Mouse (Mus musculus): ENCODE data around the gene Gcdh.
"Not testable (repeated sequence)": the region's sequence is repeated elsewhere in the genome, so short reads cannot be mapped to it uniquely, and the experiment has no call there.

Gene Gcdh

DNA sequence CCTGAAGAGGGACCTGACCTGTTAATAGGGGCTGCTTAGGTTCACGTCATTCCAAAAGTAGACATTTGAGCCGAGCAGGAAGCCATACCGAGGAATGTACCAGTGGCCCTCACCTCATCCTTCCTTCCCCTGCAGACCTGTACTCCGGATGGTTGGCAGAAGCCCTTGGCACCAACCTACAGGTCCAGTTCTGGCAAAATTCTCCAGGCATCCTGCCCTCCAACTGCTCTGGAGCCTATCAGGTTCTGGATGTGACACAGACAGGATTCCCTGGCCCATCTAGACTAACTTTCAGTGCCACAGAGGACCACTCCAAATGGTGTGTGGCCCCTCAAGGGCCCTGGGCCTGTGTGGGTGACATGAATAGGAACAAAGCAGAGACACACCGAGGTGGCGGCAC lies 16.8 kb upstream of the Gcdh start:
- DNase-seq (ENCODE audit: low spot score) = no peak

DNA sequence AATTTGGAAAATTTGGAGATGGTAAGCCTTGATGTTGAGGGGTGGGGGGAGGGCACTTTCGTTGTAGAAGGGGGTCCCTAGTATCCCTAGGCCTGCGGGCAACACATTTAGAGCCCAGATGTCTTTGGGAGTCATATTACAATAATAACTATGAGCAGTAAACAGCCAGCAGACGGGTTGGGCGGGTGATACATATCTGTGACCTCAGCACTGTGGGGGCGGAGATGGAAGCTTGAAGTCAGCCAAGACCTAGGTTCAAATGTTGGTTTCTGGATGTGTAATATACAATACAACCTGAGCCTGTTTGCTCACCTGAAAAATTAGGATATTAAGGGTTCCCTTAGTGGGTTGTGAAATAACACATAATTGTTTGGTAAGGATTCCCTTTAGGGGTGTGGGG lies 16.2 kb upstream of the Gcdh start:
- DNase-seq (ENCODE audit: low spot score) = no peak

DNA sequence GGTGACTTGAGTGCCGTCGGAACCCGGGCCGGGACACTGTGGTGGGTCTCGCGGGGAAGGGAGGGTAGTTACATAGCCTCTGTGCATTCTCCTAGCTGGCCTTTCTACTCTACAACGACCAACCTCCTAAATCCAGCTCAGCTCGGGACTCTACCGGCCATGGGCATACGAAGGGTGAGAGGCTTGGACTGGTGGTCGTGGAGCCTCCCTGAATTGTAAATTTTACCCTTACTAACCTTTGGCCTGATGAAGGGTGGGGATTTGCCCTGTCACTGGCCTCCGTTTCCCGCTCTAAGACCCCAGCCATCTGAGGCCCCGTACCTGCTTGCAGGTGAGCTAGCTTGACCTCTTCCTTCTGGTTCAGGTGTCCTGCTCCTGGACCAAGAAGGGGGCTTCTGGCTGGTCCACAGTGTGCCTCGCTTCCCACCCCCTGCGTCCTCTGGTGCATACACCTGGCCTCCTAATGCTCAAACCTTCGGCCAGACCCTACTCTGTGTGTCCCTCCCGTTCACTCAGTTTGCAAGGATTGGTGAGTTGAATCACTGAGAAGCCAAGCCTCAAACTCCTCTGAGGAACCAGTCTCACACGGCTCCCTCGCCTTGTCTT lies 15.5 kb upstream of the Gcdh start:
- no peak for DNase-seq (ENCODE audit: low spot score)

DNA sequence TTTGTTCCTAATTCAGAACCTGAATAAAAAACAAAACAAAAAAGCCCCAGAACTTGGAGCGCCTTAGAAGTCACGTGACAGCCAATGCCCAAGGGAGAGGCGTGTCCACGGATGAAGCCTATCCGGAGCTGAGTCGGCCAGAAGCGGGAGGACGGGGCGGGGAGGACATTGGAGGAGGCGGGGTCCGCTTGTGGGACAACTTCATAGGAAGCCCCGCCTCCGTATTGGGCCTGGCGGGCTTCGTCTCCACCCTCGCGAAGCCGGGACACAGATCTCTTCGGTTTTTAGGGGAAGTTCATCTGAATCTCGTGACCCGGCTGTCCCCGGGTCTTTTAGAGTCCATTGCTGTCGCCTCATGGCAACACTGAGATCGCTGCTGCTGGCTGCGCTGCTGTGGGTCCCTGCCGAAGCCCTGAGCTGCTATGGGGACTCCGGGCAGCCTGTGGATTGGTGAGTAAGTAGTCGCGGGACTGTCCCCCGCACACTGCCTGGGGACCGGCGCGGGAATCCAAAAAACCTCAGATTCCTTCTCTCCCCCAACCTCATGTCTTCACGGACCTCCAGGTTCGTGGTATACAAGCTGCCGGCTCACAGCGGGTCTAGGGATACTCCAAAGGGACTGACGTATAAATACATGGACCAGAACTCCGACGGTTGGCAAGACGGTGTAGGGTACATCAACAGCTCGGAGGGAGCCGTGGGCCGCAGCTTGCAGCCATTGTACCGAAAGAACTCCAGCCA lies 14.9 kb upstream of the Gcdh start, which contains the start of gene Dnase2a:
Gene Dnase2a (plus strand): TSS at position 140 of the 741 bp plus-strand sequence.
- peak; percentile 86 for DNase-seq (ENCODE audit: low spot score)

DNA sequence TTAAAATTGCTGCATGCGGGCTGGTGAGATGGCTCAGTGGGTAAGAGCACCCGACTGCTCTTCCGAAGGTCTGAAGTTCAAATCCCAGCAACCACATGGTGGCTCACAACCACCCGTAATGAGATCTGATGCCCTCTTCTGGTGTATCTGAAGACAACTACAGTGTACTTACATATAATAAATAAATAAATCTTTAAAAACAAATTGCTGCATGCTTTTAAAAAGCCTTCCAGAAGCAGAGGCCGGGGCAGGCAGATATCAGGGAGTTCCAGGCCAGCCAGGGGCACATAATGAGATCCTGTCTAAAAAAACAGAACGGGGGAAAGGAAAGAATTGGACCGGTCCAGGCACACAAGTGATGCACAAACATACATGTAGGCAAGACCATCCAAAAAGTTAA lies 14.3 kb upstream of the Gcdh start:
- DNase-seq (ENCODE audit: low spot score) = not testable (repeated sequence)

DNA sequence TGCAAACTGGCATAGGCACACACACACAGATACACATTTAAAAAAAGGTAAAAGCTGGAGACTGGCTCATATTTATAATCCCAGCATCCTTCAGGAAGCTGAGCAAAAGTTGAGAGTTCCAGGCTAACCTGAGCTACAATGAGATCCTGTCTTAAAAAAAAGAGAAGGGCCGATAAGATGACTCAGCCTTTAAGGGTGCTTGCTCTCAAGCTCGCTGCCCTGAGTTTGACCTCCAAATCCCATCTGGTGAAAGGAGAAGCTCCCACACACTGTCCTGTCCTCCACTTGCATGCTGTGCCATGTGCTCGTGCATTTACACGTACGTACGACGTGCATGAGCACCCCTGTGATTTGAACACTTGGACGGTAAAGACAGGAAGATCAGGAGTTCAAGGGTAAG lies 13.8 kb upstream of the Gcdh start:
- no peak for DNase-seq (ENCODE audit: low spot score)

DNA sequence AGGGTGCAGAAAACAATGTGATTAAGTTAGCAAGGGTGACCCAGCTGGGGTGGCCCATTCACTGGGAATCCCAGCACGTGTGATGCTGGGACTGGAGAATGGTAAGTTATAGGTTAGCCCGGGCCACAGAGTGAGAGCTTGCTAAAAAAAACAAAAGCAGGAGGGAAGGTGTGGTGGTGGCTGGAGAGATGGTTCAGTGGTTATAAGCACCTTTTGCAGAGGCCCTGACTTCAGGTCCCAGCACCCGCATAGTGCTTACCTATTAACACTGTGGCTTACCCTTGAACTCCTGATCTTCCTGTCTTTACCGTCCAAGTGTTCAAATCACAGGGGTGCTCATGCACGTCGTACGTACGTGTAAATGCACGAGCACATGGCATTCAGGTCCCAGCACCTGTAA lies 13.3 kb upstream of the Gcdh start:
- DNase-seq (ENCODE audit: low spot score) = no peak

DNA sequence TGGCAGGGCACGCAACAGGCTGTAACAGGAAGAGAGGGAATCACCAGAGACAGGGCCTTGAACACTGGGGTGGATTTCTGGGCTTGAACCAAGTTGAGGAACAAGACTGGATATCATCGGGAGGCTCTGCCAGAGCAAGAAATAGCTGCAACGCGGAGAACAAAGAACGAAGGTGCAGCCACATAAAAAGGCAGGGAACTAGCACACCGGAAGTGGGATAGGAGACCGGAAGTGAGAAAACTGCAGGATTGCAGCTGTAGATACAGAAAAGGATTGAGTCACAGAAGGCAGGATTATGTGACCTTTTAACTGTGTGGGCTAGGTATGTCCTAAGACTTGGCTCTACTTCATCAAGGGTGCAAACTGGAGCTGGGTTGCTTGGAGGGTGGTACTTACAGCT lies 10.6 kb upstream of the Gcdh start:
- DNase-seq (ENCODE audit: low spot score) = no peak

DNA sequence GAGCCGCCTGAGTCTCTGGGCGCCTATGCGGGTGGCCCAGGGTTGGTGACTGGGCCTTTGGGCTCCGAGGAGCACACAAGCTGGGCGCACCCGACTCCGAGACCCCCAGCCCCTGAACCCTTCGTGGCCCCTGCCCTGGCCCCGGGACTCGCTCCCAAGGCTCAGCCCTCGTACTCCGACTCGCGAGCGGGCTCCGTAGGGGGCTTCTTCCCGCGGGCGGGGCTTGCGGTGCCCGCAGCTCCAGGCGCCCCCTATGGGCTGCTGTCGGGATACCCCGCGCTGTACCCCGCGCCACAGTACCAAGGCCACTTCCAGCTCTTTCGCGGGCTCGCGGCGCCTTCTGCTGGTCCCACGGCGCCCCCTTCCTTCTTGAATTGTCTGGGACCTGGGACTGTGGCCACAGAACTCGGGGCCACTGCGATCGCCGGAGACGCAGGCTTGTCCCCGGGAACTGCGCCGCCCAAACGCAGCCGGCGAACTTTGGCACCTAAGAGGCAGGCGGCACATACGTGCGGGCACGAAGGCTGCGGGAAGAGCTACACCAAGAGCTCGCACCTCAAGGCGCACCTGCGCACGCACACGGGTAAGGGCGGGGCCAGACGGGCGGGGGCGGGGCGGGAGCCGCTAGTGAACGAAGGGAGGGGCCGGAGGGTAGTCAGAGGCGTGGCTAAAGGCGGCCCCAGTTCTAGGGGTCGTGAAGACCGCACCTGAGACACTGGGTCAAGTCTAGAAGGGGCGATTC lies 9.4 kb upstream of the Gcdh start:
- DNase-seq (ENCODE audit: low spot score) = peak; percentile 93

DNA sequence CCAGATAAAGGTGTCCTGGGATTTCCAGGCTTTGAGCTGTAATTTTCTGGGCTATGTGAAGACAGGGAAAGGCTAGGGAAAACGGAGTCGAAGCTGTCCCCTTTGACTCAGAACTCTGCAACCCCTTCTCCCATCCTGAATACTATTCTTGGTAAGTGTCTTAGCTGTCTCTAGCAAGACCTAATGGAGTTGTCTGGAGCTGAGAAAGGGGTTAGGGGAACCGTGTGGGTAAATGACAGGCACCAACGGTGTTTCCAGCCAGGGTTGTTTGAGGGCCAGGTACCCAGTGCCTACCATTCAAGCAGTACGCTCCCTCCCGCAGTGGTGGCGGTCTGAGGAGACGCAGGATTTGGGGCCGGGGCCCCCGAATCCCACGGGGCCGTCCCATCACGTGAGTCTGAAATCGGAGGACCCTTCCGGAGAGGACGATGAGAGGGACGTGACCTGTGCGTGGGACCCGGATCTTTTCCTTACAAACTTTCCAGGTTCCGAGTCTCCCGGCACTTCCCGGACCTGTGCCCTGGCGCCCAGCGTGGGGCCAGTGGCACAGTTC lies 8.7 kb upstream of the Gcdh start:
- no peak for DNase-seq (ENCODE audit: low spot score)

DNA sequence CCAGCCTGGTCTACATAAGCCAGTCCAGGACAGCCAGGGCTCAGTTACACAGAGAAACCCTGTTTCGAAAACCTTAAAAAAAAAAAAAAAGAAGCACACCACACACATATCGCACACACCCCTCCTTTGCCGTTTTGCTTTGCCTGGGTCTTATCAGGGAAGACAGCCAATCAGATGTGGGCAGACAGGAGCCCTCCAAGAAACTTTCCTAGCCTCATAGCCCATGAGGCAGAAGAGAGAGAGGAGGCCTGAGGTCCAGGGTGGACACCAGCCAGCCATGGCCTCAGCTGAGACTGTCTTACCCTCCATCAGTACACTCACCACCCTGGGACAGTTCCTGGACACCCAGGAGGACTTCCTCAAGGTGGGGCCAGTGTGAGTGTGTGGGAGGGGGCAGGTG lies 8.0 kb upstream of the Gcdh start, which contains the start of gene Klf1:
Gene Klf1 (plus strand): TSS at position 177 of the 400 bp plus-strand sequence.
- no peak for DNase-seq (ENCODE audit: low spot score)

DNA sequence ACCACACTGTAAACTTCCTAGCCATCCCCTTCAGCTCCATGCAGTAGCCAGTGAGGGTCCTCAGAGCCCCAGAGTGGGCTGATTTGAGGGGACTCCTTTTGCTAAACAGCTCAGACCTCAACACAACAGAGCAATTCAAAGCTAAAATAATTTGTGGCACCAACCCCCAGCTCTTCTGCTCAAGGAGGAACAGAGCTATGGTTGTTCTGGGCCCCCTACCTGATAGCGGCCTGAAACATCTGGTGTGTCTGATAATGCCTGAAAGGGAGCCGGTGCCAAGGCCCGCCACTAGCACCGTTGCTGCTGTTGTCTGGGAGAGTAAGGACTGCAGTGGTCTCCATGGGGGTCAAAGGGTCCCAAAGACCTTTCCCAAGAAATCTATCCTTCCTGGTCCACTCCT lies 7.3 kb upstream of the Gcdh start:
- no peak for DNase-seq (ENCODE audit: low spot score)

DNA sequence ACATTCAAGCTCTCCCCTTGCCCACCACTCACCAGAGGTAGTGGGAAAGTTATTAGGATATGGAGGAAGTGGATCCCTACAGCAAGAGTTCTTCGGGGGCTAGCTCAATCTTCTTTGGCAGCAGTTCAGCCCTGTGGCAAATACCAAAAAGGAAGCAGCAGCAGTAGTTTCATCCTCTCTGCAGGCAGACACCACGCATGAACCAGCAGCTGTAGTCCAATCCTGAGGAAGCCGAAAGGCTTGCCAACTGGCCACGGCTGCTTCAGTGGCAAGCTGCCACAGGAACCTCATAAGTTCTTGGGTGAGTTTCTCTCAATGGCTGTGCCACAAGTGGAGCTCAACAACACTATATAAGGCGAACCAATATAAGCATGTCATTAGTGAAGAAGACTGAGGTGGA lies 2.2 kb upstream of the Gcdh start:
- DNase-seq (ENCODE audit: low spot score) = no peak

DNA sequence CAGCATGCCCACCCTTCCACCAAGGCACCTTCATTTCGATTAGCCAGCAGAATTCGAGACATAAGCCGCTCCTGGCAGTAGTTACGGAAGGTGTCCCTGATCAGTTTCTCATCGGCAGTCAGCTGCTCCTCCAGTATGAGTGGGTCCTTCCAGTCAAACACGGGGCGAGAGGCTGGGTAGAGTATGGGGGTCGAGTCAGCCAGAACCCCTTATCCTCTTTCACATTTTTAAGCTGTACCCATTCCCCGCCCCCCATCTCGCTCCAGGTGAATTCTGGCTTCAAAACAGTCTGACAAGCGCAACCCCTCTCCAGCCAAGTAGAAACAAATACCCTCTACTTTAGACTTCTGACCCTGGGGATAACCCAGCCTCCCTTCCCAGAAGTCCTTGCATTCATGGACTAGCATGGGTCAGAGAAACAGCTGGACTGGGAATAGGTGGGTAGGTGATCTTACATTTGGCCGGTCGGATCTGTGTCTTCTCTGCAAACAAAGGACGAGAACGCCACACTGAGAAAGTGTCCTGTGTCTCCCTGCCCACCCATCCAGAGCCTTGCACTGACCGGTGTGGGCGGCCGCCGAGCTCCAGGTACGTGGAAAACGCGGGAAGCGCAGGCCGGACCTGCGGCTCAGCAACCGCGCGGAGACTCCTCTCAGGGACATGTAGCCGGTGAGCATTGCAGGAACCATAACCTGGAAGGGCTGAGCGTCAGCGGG lies 570 bp downstream of the Gcdh start:
- no peak for DNase-seq (ENCODE audit: low spot score)

DNA sequence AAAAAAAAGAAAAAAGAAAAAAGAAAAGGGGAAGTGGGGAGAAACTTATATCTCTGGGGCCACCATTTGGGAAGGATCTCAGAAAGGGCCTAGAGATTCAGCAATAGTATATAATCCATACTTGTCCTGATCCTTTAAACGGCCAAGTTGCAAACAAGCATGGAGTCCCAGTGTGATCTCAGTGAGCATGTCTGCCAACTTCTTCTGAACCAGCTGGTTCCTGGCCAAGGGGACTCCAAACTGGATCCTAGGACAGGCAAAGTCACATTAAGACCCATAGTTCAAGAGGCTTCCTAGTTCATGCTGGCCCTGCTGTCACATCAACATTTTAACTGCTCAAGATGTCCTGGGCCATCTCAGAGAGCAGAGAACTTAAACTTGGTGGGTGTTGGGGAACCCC lies 4.6 kb downstream of the Gcdh start:
- DNase-seq (ENCODE audit: low spot score) = no peak

DNA sequence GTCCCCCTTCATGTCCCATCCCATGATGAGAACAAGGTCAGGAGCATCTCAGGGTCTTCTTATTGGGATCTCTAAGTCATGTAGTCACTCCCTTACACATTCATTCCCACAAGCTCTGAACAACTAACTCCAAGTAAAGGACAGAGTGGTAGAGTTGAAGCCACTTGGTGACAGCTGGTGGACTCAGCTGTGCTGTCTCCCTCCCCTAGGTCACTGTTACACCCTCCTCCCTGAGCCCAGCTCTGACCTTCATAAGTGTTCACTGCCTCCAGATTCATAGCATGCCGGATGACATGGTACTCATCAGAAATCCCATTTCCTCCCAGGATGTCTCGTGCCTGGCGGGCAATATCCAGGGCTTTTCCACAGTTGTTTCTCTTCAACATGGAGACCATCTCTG lies 5.4 kb downstream of the Gcdh start:
- DNase-seq (ENCODE audit: low spot score) = no peak

DNA sequence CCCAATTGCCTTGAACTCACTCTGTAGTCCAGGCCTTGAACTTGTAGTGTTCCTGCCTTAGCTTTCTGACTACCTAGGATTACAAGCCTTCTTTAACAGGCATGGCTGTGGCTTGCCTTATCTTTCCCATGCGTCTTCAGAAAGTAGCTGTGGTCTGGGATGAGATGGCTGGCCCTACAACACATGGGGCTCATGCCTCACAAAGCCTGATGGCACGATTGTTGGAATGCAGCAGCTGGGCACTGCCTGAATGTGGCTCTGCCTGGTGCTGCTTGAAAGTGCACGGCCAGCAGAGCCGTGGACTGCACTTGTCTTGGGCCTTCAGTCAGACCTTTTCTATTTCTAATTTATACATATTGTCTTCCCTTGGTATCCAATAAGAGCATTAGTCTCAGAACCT lies 9.0 kb downstream of the Gcdh start:
- no peak for DNase-seq (ENCODE audit: low spot score)

DNA sequence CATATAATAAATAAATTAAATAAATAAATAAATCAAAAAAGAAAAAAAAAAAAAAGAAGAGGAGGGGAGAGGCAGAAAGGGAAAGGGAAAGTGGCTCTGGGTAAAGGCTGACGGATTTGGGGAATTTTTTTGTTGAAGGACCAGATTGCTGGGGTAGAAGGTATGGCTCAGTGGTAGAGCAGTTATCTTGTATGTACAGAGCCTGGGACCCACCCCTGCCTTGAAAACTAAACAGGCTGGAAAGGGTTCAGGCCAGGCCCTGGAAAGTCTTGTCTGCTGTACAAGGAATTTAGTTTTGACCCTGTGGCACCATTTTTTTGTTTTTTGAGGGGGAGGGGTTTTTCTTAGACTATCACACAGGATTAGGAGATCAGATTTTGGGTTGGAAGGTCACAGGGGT lies 14.8 kb downstream of the Gcdh start:
- no peak for DNase-seq (ENCODE audit: low spot score)

DNA sequence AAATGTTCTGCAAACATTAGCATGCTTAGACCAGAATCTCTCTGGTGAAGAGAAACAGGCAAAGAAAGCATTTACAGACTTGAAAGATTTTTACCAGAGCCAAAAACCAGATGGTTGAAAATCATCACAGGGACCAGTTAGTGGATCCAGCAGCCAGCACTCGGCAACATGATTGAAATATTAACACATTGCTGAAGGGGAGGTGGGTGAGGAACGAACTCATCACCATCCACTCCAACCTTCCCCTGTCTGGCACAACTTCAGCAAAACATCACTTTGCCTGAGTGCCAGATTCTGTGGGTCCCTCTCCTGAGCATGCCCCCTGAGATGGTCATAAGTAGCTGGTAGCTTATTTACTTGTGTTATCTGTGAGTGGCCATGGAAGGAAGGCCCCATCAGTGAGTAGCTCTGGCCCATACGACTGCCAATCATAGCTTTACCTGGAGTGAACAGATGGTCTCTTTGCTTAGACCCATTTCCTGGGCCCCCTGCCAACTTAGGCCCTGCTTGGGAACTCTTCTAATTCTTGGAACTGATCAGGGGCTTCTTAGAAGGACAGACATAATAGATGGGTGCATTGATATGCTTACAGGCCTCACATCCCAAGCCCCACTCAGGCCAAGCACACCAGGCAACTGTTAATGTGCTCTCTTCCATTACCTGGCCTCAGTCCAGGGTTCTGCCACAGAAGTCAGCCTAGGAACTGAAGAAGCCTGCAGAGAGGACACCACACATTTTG lies 16.3 kb downstream of the Gcdh start:
- no peak for DNase-seq (ENCODE audit: low spot score)

DNA sequence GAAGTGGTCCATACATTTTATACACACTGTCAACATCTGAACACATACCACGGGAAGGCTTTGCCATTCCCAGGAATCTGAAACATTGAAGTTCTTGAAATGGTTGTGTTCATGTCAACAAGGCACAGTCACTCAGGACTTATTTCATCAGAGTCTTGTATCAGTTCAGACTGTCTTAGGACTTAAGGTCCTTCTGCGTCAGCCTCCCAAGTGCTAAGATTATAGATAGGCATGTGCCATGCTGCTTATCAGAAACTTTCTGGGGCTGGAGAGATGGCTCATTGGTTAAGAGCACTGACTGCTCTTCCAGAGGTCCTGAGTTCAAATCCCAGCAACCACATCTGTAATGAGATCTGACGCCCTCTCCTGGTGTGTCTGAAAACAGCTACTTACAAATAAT lies 19.4 kb downstream of the Gcdh start:
- no peak for DNase-seq (ENCODE audit: low spot score)

DNA sequence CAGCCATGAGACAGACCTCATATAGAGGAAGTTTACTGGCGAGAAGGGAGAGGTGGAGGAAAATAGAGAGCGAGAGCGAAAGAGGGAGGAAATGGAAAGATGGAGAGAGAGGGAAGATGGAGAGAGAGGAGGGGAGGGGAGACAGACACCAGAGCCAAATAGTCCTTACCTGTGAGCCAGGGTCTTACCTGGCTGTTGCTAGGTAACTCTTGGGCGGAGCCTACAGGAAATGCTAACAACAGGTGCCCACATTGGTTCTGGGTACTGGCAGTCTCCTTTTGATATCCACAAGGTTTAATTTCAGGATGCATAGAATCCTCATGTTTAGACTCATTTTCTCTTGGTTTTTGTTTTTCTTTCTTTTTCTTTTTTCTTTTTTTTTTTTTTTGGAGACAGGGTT lies 20.7 kb downstream of the Gcdh start:
- DNase-seq (ENCODE audit: low spot score) = no peak
